Mouse (Mus musculus) cerebellum, adult 2 months (tissue): Measurements from ENCODE around the gene Pomgnt2. TPM values are rescaled to one million over a fixed set of nuclear protein-coding genes. Genes with fewer than 3 reads are reported as not detected.

Experiments
- DNase-seq, 2 experiments: peaks; one replicate each; pipeline ENCODE4 v3.0.0; 2021
- H3K27ac ChIP-seq: fragments of 200-500 bp; 2 replicates; pipeline ENCODE4 v1.5.1; 2012; ENCODE audit warnings: low read length, control low read depth, inconsistent platforms; ENCODE audit not compliant: insufficient read depth
- H3K27me3 ChIP-seq: fragments of 200-500 bp; 2 replicates; pipeline ENCODE4 v1.6.1; 2012; ENCODE audit warnings: inconsistent platforms, mild to moderate bottlenecking, low read length, moderate library complexity; ENCODE audit not compliant: control insufficient read depth, insufficient read depth
- H3K4me1 ChIP-seq: fragments of 200-500 bp; 2 replicates; pipeline ENCODE4 v1.6.1; 2011; ENCODE audit warnings: low read length; ENCODE audit not compliant: control insufficient read depth, insufficient read depth
- H3K4me3 ChIP-seq: fragments of 200-500 bp; replicated peaks from 2 replicates; pipeline ENCODE3; 2011; ENCODE audit warnings: mild to moderate bottlenecking, low read depth, low read length, control low read depth; ENCODE audit not compliant: insufficient read depth
- CTCF ChIP-seq: fragments of 200-500 bp; IDR thresholded peaks from 2 replicates; pipeline ENCODE4 v1.5.1; 2011; ENCODE audit warnings: low read depth, mild to moderate bottlenecking, control low read depth, low read length, moderate library complexity, borderline replicate concordance; ENCODE audit not compliant: insufficient read depth
- POLR2A ChIP-seq: fragments of 200-500 bp; IDR thresholded peaks from 2 replicates; pipeline ENCODE4 v1.6.1; 2011; ENCODE audit warnings: low read length, control low read depth, borderline replicate concordance; ENCODE audit not compliant: insufficient read depth
- WGBS: fragments of 180-500 bp; shearing (Covaris S2); methylation state at CpG from one replicate; pipeline ENCODE4 v1.1.7; 2018; 5-methylcytosine and 5-hydroxymethylcytosine counted together
- polyA plus RNA-seq: library from polyadenylated mRNA; depleted of rRNA; stranded (reverse); fragments of >200 nt; gene quantifications from 2 replicates; pipeline ENCODE4 v1.2.3, GENCODE M21; 2012

Pomgnt2 gene
- polyA plus RNA-seq, 1 experiment = 43.5 TPM

- WGBS = 36% methylated on average over 5 of the region's 5 CpGs
- H3K4me1 ChIP-seq = peaks cover 38% of the 10 kb centered on the region
- H3K27ac ChIP-seq = no peak overlapping the region
- no peak for DNase-seq
- H3K27me3 ChIP-seq = no peaks in the 10 kb centered on the region
- no peak overlapping the region for H3K4me3 ChIP-seq
- TF ChIP-seq CTCF = no peak
- no peak for TF ChIP-seq POLR2A
Observed at GRCm38 (mm10) chr9:121989536-121989935, 7.4 kb downstream of the Pomgnt2 start.

DNA sequence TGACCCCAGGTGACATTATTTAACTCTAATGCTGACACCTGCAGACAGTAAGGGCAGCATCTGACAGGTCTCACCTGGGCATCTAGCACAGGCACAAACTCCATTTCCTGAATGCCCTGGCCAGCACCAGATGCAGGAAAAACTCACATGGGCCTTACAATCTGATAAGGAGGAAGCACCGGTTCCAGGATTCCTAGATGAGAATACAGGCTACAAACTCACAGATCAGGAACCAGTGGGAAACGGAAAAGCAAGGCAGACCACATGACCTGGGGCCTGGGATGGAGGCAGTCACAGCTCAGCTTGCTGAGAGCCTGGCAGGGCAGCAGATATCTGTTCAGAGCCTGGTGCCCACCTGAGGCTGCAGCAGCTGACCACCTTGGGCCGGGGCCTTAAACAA is 8.0 kb downstream of the Pomgnt2 start:
- H3K4me3 ChIP-seq = no peak overlapping the region
- H3K4me1 ChIP-seq = peaks cover 38% of the 10 kb centered on the region
- H3K27ac ChIP-seq = no peak overlapping the region
- H3K27me3 ChIP-seq = no peaks in the 10 kb centered on the region
- no peak for DNase-seq
- TF ChIP-seq CTCF (no peak), POLR2A (no peak)
- WGBS = 17% methylated on average over 3 of the region's 3 CpGs

DNA sequence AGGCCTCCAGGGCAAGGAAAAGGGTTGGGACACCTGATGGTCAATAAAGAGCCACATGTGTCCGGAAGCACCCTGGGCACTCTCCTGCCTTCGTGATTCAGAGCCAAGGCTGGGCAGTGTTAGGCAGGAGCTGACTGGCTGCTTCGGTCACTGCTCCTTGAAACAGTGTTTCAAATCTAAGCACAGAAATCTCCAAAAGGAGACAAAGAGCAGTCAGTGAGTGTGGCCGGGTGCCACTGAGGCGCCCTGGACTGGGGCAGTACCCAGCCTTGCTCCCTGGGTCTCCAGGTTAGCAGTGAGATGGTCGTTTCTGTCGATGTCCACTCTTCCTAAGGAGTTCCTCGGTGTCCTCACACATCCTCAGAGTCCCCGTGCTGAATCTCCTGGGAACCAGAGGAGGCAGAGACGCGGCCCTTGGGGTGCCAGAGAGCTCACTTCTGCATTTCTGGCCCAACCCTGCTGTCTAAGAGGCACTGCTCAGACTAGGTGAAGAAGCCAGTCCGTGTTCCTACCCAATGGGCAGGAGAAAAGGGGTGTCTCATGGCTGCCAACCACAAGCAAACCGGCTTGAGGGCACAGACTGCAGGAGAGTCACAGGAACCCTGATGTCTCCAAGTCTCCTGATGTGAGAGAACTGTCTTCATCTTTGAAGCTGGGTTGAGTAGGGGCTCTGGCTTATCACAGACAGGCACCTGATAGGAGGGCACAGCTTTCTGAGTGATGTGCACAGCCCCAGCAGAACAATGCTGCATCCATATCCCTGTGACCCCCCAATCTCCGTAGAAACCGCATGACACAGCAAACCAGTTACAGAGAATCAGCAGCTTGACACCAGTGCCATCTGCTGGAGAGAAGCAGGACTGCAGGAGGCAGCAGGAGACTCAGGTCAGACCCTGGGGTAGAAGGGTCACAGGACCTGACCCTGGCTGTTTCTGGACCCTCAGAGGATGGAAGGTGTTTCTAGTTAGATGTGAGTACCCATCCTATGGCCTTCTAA is 12.1 kb downstream of the Pomgnt2 start:
- peaks cover 29% of the 10 kb centered on the region for H3K4me1 ChIP-seq
- no peaks in the 10 kb centered on the region for H3K27me3 ChIP-seq
- peak; percentile 63 to 83 for DNase-seq
- WGBS = 59% methylated on average over 15 of the region's 15 CpGs
- H3K27ac ChIP-seq = no peak overlapping the region
- TF ChIP-seq CTCF (peak; percentile 99), POLR2A (no peak)
- no peak overlapping the region for H3K4me3 ChIP-seq

DNA sequence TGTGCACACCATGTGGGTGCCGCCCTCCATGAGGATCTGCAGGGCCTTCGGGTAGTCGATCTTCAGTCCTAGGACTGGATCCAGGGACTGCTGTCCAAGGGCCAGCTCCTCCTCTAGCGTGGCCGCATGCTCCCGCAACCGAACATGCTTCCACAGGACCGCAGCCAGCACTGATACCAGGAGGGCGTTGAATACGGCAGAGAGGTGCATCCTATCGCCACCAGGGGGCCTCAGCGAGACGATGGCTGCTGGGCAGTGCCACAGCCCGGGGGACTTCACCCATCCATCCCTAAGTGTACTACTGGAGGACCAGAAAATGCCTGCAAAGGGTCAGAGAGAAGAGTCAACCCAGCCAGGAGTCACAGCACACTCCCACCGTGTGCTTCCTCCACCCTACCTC is 13.4 kb downstream of the Pomgnt2 start:
- H3K4me3 ChIP-seq = no peak overlapping the region
- WGBS = 10% methylated on average over 15 of the region's 15 CpGs
- no peak overlapping the region for H3K27ac ChIP-seq
- H3K4me1 ChIP-seq = peaks cover 23% of the 10 kb centered on the region
- TF ChIP-seq POLR2A (no peak), CTCF (peak; percentile 91)
- peak; percentile 85 to 88 for DNase-seq
- no peaks in the 10 kb centered on the region for H3K27me3 ChIP-seq

DNA sequence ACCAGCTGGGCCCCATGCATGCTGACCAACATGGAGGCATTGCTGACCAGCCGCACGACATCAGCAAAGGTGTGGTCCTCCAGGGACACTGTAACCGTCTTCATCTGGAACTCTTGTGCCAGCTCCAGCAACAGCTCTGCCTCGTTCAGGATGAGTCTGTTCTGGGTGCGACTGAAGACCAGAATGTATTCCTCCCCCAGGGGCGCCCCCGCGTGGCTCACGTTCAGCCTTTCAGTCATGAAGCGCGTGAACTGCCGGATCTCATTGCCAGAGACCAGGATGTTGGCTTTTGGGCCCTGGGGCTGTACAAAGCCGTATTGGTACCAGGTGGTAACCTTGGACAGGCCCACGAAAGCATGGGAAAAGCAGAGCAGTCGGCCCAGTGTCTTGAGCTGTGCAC is 14.2 kb downstream of the Pomgnt2 start:
- peaks cover 17% of the 10 kb centered on the region for H3K4me1 ChIP-seq
- DNase-seq = no peak
- H3K4me3 ChIP-seq = no peak overlapping the region
- TF ChIP-seq POLR2A = no peak
- no peak for TF ChIP-seq CTCF
- no peak overlapping the region for H3K27ac ChIP-seq
- WGBS = 86% methylated on average over 15 of the region's 15 CpGs
- H3K27me3 ChIP-seq = no peaks in the 10 kb centered on the region

DNA sequence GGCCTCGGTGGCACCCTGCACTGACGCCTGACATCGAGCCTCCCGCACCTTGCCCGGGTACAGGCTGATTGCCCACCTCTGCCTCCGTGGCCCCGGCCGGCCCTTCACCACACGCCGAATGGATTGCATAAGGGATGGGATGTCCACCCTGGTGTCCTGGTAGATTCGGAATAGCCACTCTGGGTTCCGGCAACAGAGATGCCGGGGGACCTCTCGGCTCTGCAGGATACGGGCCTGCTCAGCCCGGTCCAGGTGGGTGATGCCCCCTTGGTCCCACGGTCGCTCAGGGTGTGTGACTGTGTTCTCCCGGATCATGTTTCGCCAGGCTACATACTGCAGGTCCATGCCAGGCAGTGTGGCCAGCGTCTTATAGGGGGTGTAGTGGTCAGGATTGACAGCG is 14.7 kb downstream of the Pomgnt2 start:
- WGBS = 96% methylated on average over 22 of the region's 22 CpGs
- TF ChIP-seq CTCF (no peak), POLR2A (no peak)
- DNase-seq = no peak

DNA sequence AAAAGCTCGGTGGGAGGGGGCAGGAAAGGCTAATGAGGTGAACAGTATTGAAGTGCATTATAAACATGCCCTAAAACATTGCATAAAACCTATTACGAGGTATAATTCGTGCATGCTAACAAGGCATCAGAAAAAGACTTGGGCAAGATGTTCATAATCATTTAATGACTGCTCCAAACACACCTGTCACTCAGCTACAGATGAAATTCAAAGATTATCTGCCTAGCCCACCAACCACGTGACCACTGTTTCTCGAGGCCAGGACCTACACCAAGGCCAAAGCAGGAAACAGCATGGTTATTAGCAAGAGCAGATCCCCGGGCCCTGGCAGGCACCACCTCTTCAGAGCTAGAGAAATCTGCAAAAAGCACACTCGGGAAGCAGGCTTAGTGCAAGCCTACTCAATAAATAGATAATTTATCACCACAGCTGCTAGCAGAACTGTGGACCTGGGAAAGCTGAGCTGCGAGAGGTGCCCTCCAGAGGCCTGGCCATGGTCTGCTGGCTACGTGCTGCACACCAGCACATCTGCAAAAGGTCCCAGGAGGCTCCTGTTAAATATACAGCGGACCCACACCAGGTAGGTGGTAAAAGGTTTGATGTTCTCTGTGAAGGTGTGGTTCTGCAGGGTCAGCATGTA is 15.3 kb downstream of the Pomgnt2 start:
- TF ChIP-seq CTCF (no peak), POLR2A (no peak)
- Histone ChIP-seq H3K27ac (no peak overlapping the region), H3K27me3 (no peaks in the 10 kb centered on the region)

More for the DNA sequence above, 14.7 kb downstream of the Pomgnt2 start:
- no peak overlapping the region for H3K27ac ChIP-seq
- no peaks in the 10 kb centered on the region for H3K27me3 ChIP-seq
- peaks cover 16% of the 10 kb centered on the region for H3K4me1 ChIP-seq
- no peak overlapping the region for H3K4me3 ChIP-seq

More for the DNA sequence above, 15.3 kb downstream of the Pomgnt2 start:
- no peak overlapping the region for H3K4me3 ChIP-seq
- 82% methylated on average over 10 of the region's 10 CpGs for WGBS
- no peak for DNase-seq
- H3K4me1 ChIP-seq = peaks cover 16% of the 10 kb centered on the region
